Mouse (Mus musculus): ENCODE data around the gene Tspyl4. TPM values are rescaled to one million over a fixed set of nuclear protein-coding genes. Genes with fewer than 3 reads are reported as not detected.

Tspyl4 gene
- polyA plus RNA-seq, 1 experiment, result 8.2 TPM

GRCm38 (mm10) chr10:34300368-34300767, 3.1 kb downstream of the Tspyl4 start:
- Histone ChIP-seq H3K4me3 (ENCODE audit: insufficient read depth, low read depth, low read length) (no peak overlapping the region), H3K27me3 (replicated peaks; ENCODE audit: control insufficient read depth, insufficient read depth, low read length) (no peaks in the 10 kb centered on the region), H3K27ac (ENCODE audit: insufficient read depth, low read depth, low read length) (no peak overlapping the region), H3K36me3 (ENCODE audit: control insufficient read depth, insufficient read depth, low read length) (no peaks in the 10 kb centered on the region), H3K4me1 (ENCODE audit: control insufficient read depth, insufficient read depth, low read length) (peaks cover 8% of the 10 kb centered on the region; the same call in 1 of the 2 replicates)
- no peak for DNase-seq
- TF ChIP-seq CTCF (conservative IDR thresholded peaks at IDR 0.05; ENCODE audit: insufficient read depth, insufficient read length, low read depth, low read length) (no peak), POLR2A (IDR thresholded peaks at IDR 0.05; ENCODE audit: low read depth, low read length) (no peak)
- 43% methylated on average over 5 of the region's 5 CpGs for WGBS

- Histone ChIP-seq H3K4me3 (ENCODE audit: insufficient read depth, low read depth, low read length) (no peak overlapping the region), H3K27me3 (replicated peaks; ENCODE audit: control insufficient read depth, insufficient read depth, low read length) (no peaks in the 10 kb centered on the region), H3K4me1 (ENCODE audit: control insufficient read depth, insufficient read depth, low read length) (no peaks in the 10 kb centered on the region), H3K27ac (ENCODE audit: insufficient read depth, low read depth, low read length) (no peak overlapping the region), H3K36me3 (ENCODE audit: control insufficient read depth, insufficient read depth, low read length) (no peaks in the 10 kb centered on the region)
- DNase-seq, result no peak
- TF ChIP-seq CTCF (conservative IDR thresholded peaks at IDR 0.05; ENCODE audit: insufficient read depth, insufficient read length, low read depth, low read length), result no peak
- no peak for TF ChIP-seq POLR2A (IDR thresholded peaks at IDR 0.05; ENCODE audit: low read depth, low read length)
These were observed 9.8 kb downstream of the Tspyl4 start for GRCm38 (mm10) chr10:34307070-34307469.

- WGBS, result 90% methylated on average over 9 of the region's 9 CpGs
- H3K27me3 ChIP-seq (replicated peaks; ENCODE audit: control insufficient read depth, insufficient read depth, low read length), result no peaks in the 10 kb centered on the region
- no peak overlapping the region for H3K4me3 ChIP-seq (ENCODE audit: insufficient read depth, low read depth, low read length)
- H3K36me3 ChIP-seq (ENCODE audit: control insufficient read depth, insufficient read depth, low read length), result no peaks in the 10 kb centered on the region; the same call in 1 of the 2 replicates
- no peaks in the 10 kb centered on the region for H3K4me1 ChIP-seq (ENCODE audit: control insufficient read depth, insufficient read depth, low read length)
- TF ChIP-seq CTCF (conservative IDR thresholded peaks at IDR 0.05; ENCODE audit: insufficient read depth, insufficient read length, low read depth, low read length) (no peak), POLR2A (IDR thresholded peaks at IDR 0.05; ENCODE audit: low read depth, low read length) (no peak)
- no peak overlapping the region for H3K27ac ChIP-seq (ENCODE audit: insufficient read depth, low read depth, low read length)
- DNase-seq, result no peak
These were observed 12.9 kb downstream of the Tspyl4 start for GRCm38 (mm10) chr10:34309915-34310685.

GRCm38 (mm10) chr10:34312536-34312935, 15.3 kb downstream of the Tspyl4 start:
- no peaks in the 10 kb centered on the region; the same call in 1 of the 2 replicates for H3K36me3 ChIP-seq (ENCODE audit: control insufficient read depth, insufficient read depth, low read length)
- H3K27ac ChIP-seq (ENCODE audit: insufficient read depth, low read depth, low read length), result no peak overlapping the region
- no peak for DNase-seq
- WGBS, result 84% methylated on average over 3 of the region's 3 CpGs
- no peak overlapping the region for H3K4me3 ChIP-seq (ENCODE audit: insufficient read depth, low read depth, low read length)
- TF ChIP-seq CTCF (conservative IDR thresholded peaks at IDR 0.05; ENCODE audit: insufficient read depth, insufficient read length, low read depth, low read length) (no peak), POLR2A (IDR thresholded peaks at IDR 0.05; ENCODE audit: low read depth, low read length) (no peak)
- no peaks in the 10 kb centered on the region for H3K4me1 ChIP-seq (ENCODE audit: control insufficient read depth, insufficient read depth, low read length)
- no peaks in the 10 kb centered on the region for H3K27me3 ChIP-seq (replicated peaks; ENCODE audit: control insufficient read depth, insufficient read depth, low read length)

- H3K27ac ChIP-seq (ENCODE audit: insufficient read depth, low read depth, low read length), result no peak overlapping the region
- peaks cover 3% of the 10 kb centered on the region; the same call in 1 of the 2 replicates for H3K36me3 ChIP-seq (ENCODE audit: control insufficient read depth, insufficient read depth, low read length)
- no peak for DNase-seq
- 18% methylated on average over 3 of the region's 3 CpGs for WGBS
- TF ChIP-seq CTCF (conservative IDR thresholded peaks at IDR 0.05; ENCODE audit: insufficient read depth, insufficient read length, low read depth, low read length), result no peak
- TF ChIP-seq POLR2A (IDR thresholded peaks at IDR 0.05; ENCODE audit: low read depth, low read length), result no peak
- H3K4me3 ChIP-seq (ENCODE audit: insufficient read depth, low read depth, low read length), result no peak overlapping the region
- H3K27me3 ChIP-seq (replicated peaks; ENCODE audit: control insufficient read depth, insufficient read depth, low read length), result no peaks in the 10 kb centered on the region
- no peaks in the 10 kb centered on the region for H3K4me1 ChIP-seq (ENCODE audit: control insufficient read depth, insufficient read depth, low read length)
These were observed 19.5 kb downstream of the Tspyl4 start for GRCm38 (mm10) chr10:34316571-34317216.

GRCm38 (mm10) chr10:34317217-34317606, 20.0 kb downstream of the Tspyl4 start:
- TF ChIP-seq POLR2A (IDR thresholded peaks at IDR 0.05; ENCODE audit: low read depth, low read length) (no peak), CTCF (conservative IDR thresholded peaks at IDR 0.05; ENCODE audit: insufficient read depth, insufficient read length, low read depth, low read length) (no peak)
- 62% methylated on average over 2 of the region's 2 CpGs for WGBS
- Histone ChIP-seq H3K27ac (ENCODE audit: insufficient read depth, low read depth, low read length) (no peak overlapping the region), H3K36me3 (ENCODE audit: control insufficient read depth, insufficient read depth, low read length) (peaks cover 3% of the 10 kb centered on the region), H3K4me1 (ENCODE audit: control insufficient read depth, insufficient read depth, low read length) (no peaks in the 10 kb centered on the region), H3K4me3 (ENCODE audit: insufficient read depth, low read depth, low read length) (no peak overlapping the region), H3K27me3 (replicated peaks; ENCODE audit: control insufficient read depth, insufficient read depth, low read length) (no peaks in the 10 kb centered on the region)
- no peak for DNase-seq

- peaks cover 4% of the 10 kb centered on the region for H3K36me3 ChIP-seq (ENCODE audit: control insufficient read depth, insufficient read depth, low read length)
- 79% methylated on average over 2 of the region's 2 CpGs for WGBS
- no peak for DNase-seq
- H3K4me1 ChIP-seq (ENCODE audit: control insufficient read depth, insufficient read depth, low read length), result no peaks in the 10 kb centered on the region
- no peak for TF ChIP-seq POLR2A (IDR thresholded peaks at IDR 0.05; ENCODE audit: low read depth, low read length)
- TF ChIP-seq CTCF (conservative IDR thresholded peaks at IDR 0.05; ENCODE audit: insufficient read depth, insufficient read length, low read depth, low read length), result no peak
- no peak overlapping the region for H3K4me3 ChIP-seq (ENCODE audit: insufficient read depth, low read depth, low read length)
- no peak overlapping the region for H3K27ac ChIP-seq (ENCODE audit: insufficient read depth, low read depth, low read length)
- H3K27me3 ChIP-seq (replicated peaks; ENCODE audit: control insufficient read depth, insufficient read depth, low read length), result no peaks in the 10 kb centered on the region
These were observed 23.6 kb downstream of the Tspyl4 start for GRCm38 (mm10) chr10:34320809-34321208.
